Mouse (Mus musculus) spleen, adult 2 months (tissue): ENCODE results near the gene Epb41l4b. TPM values are rescaled to one million over a fixed set of nuclear protein-coding genes. Genes with fewer than 3 reads are reported as not detected.

ENCODE experiments used
- DNase-seq, 2 experiments: peaks; one replicate each; pipeline versions ENCODE4 v3.0.0 to v3.0.0-alpha.2; 2012 to 2021; ENCODE audit warnings: low spot score in 2 of 2, low read depth in 1 of 2
- H3K27ac ChIP-seq: fragments of 200-500 bp; 2 replicates; pipeline ENCODE4 v1.5.1; 2012; ENCODE audit warnings: low read length, inconsistent platforms; ENCODE audit not compliant: insufficient read depth
- H3K27me3 ChIP-seq: fragments of 200-500 bp; 2 replicates; pipeline ENCODE4 v1.6.1; 2012; ENCODE audit warnings: mild to moderate bottlenecking, moderate library complexity, low read length, inconsistent platforms; ENCODE audit not compliant: control insufficient read depth, insufficient read depth
- H3K36me3 ChIP-seq: fragments of 200-500 bp; 2 replicates; pipeline ENCODE4 v1.6.1; 2012; ENCODE audit warnings: mild to moderate bottlenecking, low read length, inconsistent platforms; ENCODE audit not compliant: control insufficient read depth, insufficient read depth
- H3K4me1 ChIP-seq: fragments of 200-500 bp; 2 replicates; pipeline ENCODE4 v1.6.1; 2011; ENCODE audit warnings: inconsistent platforms; ENCODE audit not compliant: control insufficient read depth, insufficient read depth, insufficient read length
- H3K4me3 ChIP-seq: fragments of 200-500 bp; 2 replicates; pipeline ENCODE4 v1.5.1; 2011; ENCODE audit warnings: mild to moderate bottlenecking, inconsistent platforms; ENCODE audit not compliant: insufficient read depth, insufficient read length; ENCODE audit errors: extremely low read depth
- CTCF ChIP-seq: fragments of 200-500 bp; IDR thresholded peaks from 2 replicates; pipeline ENCODE4 v1.5.1; 2011; ENCODE audit warnings: mild to moderate bottlenecking, inconsistent platforms; ENCODE audit not compliant: insufficient read depth, insufficient read length, insufficient replicate concordance; ENCODE audit errors: extremely low read depth
- POLR2A ChIP-seq: fragments of 200-500 bp; IDR thresholded peaks from 2 replicates; pipeline ENCODE4 v1.6.1; 2011; ENCODE audit warnings: low read depth, low read length, inconsistent platforms
- WGBS: fragments of 180-500 bp; shearing (Covaris S2); methylation state at CpG from one replicate; pipeline ENCODE4 v1.1.7; 2018; 5-methylcytosine and 5-hydroxymethylcytosine counted together
- polyA plus RNA-seq: library from polyadenylated mRNA; depleted of rRNA; stranded (reverse); fragments of >200 nt; gene quantifications from 2 replicates; pipeline ENCODE4 v1.2.3, GENCODE M21; 2012

The Epb41l4b gene
- polyA plus RNA-seq, 1 experiment = 0.78 TPM

GRCm38 (mm10) chr4:57166922-57167870 lies 24.0 kb upstream of the Epb41l4b start:
- H3K27me3 ChIP-seq = no peaks in the 10 kb centered on the region

GRCm38 (mm10) chr4:57165654-57166053 lies 22.4 kb upstream of the Epb41l4b start:
- no peak for DNase-seq
- WGBS = 65% methylated on average over 3 of the region's 3 CpGs
- no peaks in the 10 kb centered on the region for H3K36me3 ChIP-seq
- no peak overlapping the region for H3K4me3 ChIP-seq
- H3K27me3 ChIP-seq = no peaks in the 10 kb centered on the region
- no peaks in the 10 kb centered on the region for H3K4me1 ChIP-seq
- TF ChIP-seq POLR2A (no peak), CTCF (no peak)
- H3K27ac ChIP-seq = no peak overlapping the region

More at GRCm38 (mm10) chr4:57166922-57167870, 24.0 kb upstream of the Epb41l4b start:
- Histone ChIP-seq H3K27ac (no peak overlapping the region), H3K4me1 (no peaks in the 10 kb centered on the region), H3K4me3 (no peak overlapping the region), H3K36me3 (no peaks in the 10 kb centered on the region)
- TF ChIP-seq POLR2A (no peak), CTCF (no peak)
- no peak for DNase-seq
- 61% methylated on average over 12 of the region's 12 CpGs for WGBS

- WGBS = 93% methylated on average over 9 of the region's 9 CpGs
- H3K27ac ChIP-seq = no peak overlapping the region
- DNase-seq = no peak
- H3K4me1 ChIP-seq = no peaks in the 10 kb centered on the region
- no peaks in the 10 kb centered on the region for H3K27me3 ChIP-seq
- no peaks in the 10 kb centered on the region for H3K36me3 ChIP-seq
- TF ChIP-seq CTCF = no peak
- no peak for TF ChIP-seq POLR2A
- no peak overlapping the region for H3K4me3 ChIP-seq
Observed at GRCm38 (mm10) chr4:57164578-57165210, 21.5 kb upstream of the Epb41l4b start.

- Histone ChIP-seq H3K27me3 (no peaks in the 10 kb centered on the region), H3K36me3 (no peaks in the 10 kb centered on the region), H3K27ac (no peak overlapping the region), H3K4me1 (no peaks in the 10 kb centered on the region), H3K4me3 (no peak overlapping the region)
- 68% methylated on average over 10 of the region's 10 CpGs for WGBS
- no peak for DNase-seq
- no peak for TF ChIP-seq POLR2A
- no peak for TF ChIP-seq CTCF
Observed at GRCm38 (mm10) chr4:57162789-57163722, 19.8 kb upstream of the Epb41l4b start.

GRCm38 (mm10) chr4:57160571-57160970 lies 17.3 kb upstream of the Epb41l4b start:
- Histone ChIP-seq H3K4me1 (no peaks in the 10 kb centered on the region), H3K27ac (no peak overlapping the region), H3K27me3 (no peaks in the 10 kb centered on the region), H3K36me3 (no peaks in the 10 kb centered on the region), H3K4me3 (no peak overlapping the region)
- DNase-seq = no peak
- no peak for TF ChIP-seq POLR2A
- no peak for TF ChIP-seq CTCF
- 80% methylated on average over 7 of the region's 7 CpGs for WGBS

- no peaks in the 10 kb centered on the region for H3K27me3 ChIP-seq
- H3K4me3 ChIP-seq = no peak overlapping the region
- DNase-seq = no peak
- TF ChIP-seq POLR2A (no peak), CTCF (no peak)
- 94% methylated on average over 8 of the region's 8 CpGs for WGBS
- H3K36me3 ChIP-seq = no peaks in the 10 kb centered on the region
- no peaks in the 10 kb centered on the region for H3K4me1 ChIP-seq
- H3K27ac ChIP-seq = no peak overlapping the region
Observed at GRCm38 (mm10) chr4:57156549-57157169, 13.4 kb upstream of the Epb41l4b start.
